Mouse (Mus musculus) embryo, embryonic 10.5 days (tissue): ENCODE measurements around the gene Lpcat2.
A peak's percentile ranks its signal among the peaks of the same experiment; 100 is the strongest.

ENCODE experiments used
- DNase-seq: peaks from one replicate; pipeline ENCODE4 v3.0.0-alpha.2; 2015; ENCODE audit warnings: low spot score

The Lpcat2 gene

GRCm38 (mm10) chr8:92911477-92911876 lies 56.3 kb downstream of the Lpcat2 start:
- DNase-seq: no peak

GRCm38 (mm10) chr8:92913396-92913795 lies 58.3 kb downstream of the Lpcat2 start:
- no peak for DNase-seq

DNA sequence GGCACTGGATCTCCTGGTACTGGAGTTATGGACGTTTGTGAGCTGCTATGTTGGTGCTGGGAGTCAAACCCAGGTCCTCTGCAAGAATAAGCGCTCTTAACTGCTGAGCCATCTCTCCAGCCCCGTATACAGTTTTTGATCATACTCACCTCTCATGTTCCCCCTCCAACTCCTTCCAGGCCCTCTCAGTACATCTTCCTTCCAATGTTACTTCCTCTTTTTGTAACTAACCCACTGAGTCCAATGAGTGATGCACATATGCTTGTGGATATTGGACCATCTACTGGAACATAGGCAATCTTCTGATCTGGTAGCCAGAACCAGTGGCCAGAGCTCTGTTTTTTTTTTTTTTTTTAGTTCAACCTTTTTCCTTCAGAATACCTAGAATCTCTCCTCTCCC lies 60.9 kb downstream of the Lpcat2 start:
- no peak for DNase-seq

DNA sequence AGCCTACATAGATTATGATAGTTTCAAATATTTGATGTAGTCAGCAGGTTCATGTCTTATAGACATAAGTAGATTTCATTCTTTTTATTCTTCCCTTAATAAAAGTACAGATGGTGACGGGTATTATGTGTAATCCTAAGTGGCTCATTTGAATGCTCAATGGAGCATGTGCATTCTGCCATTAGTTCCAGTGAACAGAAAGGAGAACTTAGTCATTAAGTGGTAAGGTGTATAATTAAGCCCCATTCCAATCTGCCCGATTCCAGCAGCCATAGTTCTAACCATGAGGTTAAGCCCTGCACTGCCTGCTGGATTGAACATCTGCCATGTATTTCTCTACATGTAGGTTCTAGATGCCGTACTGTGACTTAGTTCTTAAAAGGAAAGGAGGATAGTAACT lies 66.6 kb downstream of the Lpcat2 start:
- no peak for DNase-seq

DNA sequence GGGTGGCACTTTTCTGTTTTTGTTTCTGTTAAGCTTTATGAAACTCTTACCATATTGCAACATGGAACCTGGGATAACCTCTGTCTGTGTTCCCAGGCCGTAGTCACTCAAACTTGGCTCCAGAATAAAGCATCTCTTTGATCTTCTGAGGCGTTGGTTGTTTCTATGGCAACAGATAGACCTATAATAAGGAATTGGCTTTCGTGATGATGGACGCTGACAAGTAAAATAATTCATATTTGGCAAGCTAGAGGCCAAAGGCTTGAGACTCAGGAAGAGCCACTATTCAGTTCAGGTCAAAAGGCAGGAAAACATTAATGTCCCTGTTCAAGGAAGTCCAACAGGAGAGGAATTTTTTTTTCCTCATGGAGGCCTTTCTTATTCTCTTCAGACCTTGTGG lies 73.8 kb downstream of the Lpcat2 start:
- DNase-seq: peak; percentile 15

DNA sequence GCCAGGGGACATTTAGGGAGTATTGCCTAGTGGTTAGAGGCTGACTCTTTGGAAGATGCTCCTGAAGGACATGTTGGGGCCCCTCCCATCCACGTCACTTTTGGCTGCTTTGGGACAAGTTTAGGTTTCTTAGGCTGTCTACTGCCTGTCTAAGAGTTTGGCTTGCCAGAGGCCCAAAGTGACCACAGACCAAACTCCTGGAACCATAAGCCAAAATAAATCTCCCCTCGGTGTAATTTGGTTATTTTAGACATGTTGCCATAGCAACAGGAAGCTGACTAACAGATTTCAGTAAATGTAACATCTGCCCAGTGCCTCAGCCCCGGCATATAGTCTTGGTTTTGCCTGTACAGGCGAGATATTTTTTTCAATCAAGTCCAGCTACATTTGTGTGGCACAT lies 82.9 kb downstream of the Lpcat2 start:
- DNase-seq: no peak

DNA sequence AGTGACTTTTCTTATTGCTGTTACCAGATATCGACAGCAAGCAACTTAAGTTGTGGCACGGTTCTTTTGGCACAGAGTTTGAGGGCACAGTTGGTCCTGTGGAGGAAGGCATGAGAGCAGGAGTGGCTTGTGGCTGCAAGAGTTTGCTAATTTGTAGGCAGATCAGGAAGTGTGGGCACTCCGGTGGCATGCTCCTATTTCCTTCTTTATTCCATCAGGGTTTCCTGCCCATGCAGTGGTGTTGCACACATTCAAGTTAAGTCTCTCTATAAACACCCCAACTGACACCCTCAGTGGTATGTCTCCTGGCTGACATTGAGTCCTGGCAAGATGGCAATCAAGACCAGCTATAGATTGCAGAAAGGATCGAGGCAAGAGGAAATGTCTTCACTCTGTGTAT lies 93.9 kb downstream of the Lpcat2 start:
- DNase-seq: no peak

DNA sequence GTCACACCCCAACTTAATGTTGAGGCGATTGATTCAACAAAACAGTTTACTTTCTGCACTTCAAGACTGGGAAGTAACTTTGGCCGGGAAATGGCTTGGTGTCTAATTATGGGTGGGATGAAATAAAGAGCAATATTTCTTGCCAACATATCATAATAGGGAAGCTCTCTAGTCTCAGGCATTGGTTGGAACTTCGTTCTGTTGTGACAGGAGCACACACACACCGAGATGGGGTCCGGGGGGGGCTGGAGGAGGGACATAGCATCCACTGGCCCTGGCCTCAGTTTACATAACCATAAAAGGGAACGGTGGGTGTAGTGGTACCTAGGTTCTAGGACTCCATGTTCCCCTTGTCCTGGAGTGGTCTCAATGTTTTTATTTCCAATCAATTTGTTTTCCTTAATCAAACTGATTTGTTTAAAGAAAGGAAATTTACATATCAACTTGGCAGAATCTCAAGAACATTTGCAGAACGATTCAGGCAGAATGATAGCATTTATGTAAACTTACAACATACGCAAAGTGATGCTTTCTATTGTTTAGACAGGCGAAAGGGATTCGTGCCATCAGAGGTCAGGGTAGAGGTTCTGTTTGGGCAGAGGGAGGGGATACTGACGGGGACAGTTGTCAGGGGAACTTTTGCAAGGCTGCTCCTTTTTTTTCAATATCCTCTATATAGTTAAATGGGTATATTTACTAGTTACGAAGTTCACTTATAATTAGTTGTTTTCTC lies 95.7 kb downstream of the Lpcat2 start:
- DNase-seq: no peak

GRCm38 (mm10) chr8:92954044-92954443 lies 98.9 kb downstream of the Lpcat2 start:
- no peak for DNase-seq

DNA sequence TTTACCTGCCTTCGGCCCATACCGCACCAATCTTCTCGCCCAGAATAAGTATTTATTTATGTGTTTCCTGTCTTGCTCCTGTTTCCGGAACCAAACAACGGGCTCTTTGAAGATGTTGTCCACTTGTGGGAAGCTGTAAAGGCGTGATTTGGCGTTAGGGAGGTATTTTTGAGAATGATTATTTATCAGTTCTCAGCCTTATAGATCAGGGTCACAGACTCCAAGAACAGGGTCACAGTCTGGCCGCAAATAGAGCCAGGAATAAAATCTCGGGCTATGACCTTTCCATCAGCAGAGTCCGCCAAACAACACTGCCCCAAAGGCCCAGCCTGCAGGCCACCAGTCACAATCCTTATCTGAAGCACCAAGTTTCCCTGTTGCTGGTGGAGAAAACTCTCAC lies 104.6 kb downstream of the Lpcat2 start, which contains the start of gene Slc6a2:
TSS of gene Slc6a2 (plus strand) at position 301 of the 400 bp plus-strand sequence.
- DNase-seq: no peak

DNA sequence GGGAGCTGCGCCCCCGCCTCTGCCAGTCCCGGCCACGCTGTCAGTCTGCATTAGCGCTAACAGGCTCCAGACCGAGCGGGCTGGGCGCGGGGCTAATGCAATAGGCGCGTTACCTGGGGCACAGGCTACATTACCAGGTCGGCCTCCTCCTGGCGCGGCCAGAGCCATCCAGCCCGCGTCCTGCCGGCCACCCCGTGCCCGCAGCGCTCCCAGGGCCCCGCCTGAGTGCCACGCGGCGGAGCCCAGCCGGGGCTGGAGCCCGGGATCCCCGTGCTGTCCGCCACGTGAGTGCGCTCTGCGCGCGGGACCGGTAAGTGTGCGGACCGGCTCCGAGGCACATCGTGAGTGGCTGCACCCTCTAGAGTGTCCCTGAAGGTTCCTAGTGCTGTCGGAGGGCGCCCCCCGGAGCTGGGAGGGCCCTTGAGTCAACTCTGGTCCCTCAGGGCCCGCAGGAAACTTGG lies 105.3 kb downstream of the Lpcat2 start:
- DNase-seq: peak; percentile 12

- peak; percentile 24 for DNase-seq
These were observed 105.9 kb downstream of the Lpcat2 start for GRCm38 (mm10) chr8:92961088-92961487.

DNA sequence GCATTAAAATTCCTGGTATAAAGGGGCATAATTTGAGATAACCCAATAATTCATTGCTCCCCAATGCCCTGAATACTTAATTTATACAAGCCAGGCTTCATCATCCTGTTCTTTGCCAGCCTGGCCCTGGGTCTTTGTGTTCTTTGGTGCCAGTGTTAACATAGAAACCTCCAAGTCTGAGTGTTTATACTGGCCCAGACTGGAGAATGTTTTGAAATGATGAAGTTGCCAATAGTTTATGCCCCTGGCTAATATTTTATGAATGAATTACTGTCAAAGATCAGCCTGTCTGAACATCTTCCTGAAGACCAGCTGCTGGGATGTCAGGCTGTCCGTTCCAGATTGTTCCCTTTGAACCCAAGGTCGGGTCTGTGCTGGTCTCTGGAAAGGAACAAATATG lies 109.4 kb downstream of the Lpcat2 start:
- no peak for DNase-seq
